Mouse (Mus musculus): Measurements from ENCODE around the gene Cd27.
"Not testable (repeated sequence)": the region's sequence is repeated elsewhere in the genome, so short reads cannot be mapped to it uniquely, and the experiment has no call there.

The Cd27 gene

GRCm38 (mm10) chr6:125236782-125237181 lies at the start of gene Cd27:
Cd27 (minus strand) TSS chr6:125237010.
- peak; percentile 78 for DNase-seq (ENCODE audit: low read depth)

- DNase-seq (ENCODE audit: low read depth) = no peak
These were observed 49.1 kb upstream of the Cd27 start, which contains the start of gene Tuba3a for GRCm38 (mm10) chr6:125285890-125286289. Tuba3a (minus strand) TSS chr6:125286042.

GRCm38 (mm10) chr6:125284751-125285150 lies 47.9 kb upstream of the Cd27 start:
- DNase-seq (ENCODE audit: low read depth) = no peak

- no peak for DNase-seq (ENCODE audit: low read depth)
These were observed 47.4 kb upstream of the Cd27 start for GRCm38 (mm10) chr6:125284250-125284649.

GRCm38 (mm10) chr6:125282721-125283120 lies 45.9 kb upstream of the Cd27 start:
- DNase-seq (ENCODE audit: low read depth) = not testable (repeated sequence)

GRCm38 (mm10) chr6:125279729-125280128 lies 42.9 kb upstream of the Cd27 start:
- DNase-seq (ENCODE audit: low read depth) = no peak

GRCm38 (mm10) chr6:125274841-125275563 lies 38.2 kb upstream of the Cd27 start:
- peak; percentile 65 for DNase-seq (ENCODE audit: low read depth)

- no peak for DNase-seq (ENCODE audit: low read depth)
These were observed 35.5 kb upstream of the Cd27 start for GRCm38 (mm10) chr6:125272228-125272785.

GRCm38 (mm10) chr6:125271455-125272227 lies 34.8 kb upstream of the Cd27 start:
- DNase-seq (ENCODE audit: low read depth) = peak; percentile 93

- DNase-seq (ENCODE audit: low read depth) = peak; percentile 39
These were observed 32.0 kb upstream of the Cd27 start for GRCm38 (mm10) chr6:125268799-125269198.

GRCm38 (mm10) chr6:125267469-125267868 lies 30.7 kb upstream of the Cd27 start:
- DNase-seq (ENCODE audit: low read depth) = peak; percentile 52

- DNase-seq (ENCODE audit: low read depth) = peak; percentile 64
These were observed 29.8 kb upstream of the Cd27 start for GRCm38 (mm10) chr6:125266600-125266999.

- DNase-seq (ENCODE audit: low read depth) = peak; percentile 68
These were observed 29.3 kb upstream of the Cd27 start for GRCm38 (mm10) chr6:125266091-125266490.

GRCm38 (mm10) chr6:125265239-125265638 lies 28.4 kb upstream of the Cd27 start:
- DNase-seq (ENCODE audit: low read depth) = peak; percentile 96

- peak; percentile 58 for DNase-seq (ENCODE audit: low read depth)
These were observed 27.4 kb upstream of the Cd27 start for GRCm38 (mm10) chr6:125264219-125264618.

GRCm38 (mm10) chr6:125260006-125260555 lies 23.3 kb upstream of the Cd27 start:
- peak; percentile 51 for DNase-seq (ENCODE audit: low read depth)

- DNase-seq (ENCODE audit: low read depth) = no peak
These were observed 19.6 kb upstream of the Cd27 start for GRCm38 (mm10) chr6:125256222-125256966.

GRCm38 (mm10) chr6:125255516-125256044 lies 18.8 kb upstream of the Cd27 start:
- no peak for DNase-seq (ENCODE audit: low read depth)

- no peak for DNase-seq (ENCODE audit: low read depth)
These were observed 17.3 kb upstream of the Cd27 start for GRCm38 (mm10) chr6:125253863-125254715.

GRCm38 (mm10) chr6:125252711-125253110 lies 15.9 kb upstream of the Cd27 start:
- DNase-seq (ENCODE audit: low read depth) = no peak

- DNase-seq (ENCODE audit: low read depth) = no peak
These were observed 15.5 kb upstream of the Cd27 start for GRCm38 (mm10) chr6:125252285-125252684.

Data from naive thymus-derived CD4-positive, alpha-beta T cell, adult 2 months (primary cell).